8 mouse cellular contexts compared by ENCODE assay signal in the genomic region with DNA sequence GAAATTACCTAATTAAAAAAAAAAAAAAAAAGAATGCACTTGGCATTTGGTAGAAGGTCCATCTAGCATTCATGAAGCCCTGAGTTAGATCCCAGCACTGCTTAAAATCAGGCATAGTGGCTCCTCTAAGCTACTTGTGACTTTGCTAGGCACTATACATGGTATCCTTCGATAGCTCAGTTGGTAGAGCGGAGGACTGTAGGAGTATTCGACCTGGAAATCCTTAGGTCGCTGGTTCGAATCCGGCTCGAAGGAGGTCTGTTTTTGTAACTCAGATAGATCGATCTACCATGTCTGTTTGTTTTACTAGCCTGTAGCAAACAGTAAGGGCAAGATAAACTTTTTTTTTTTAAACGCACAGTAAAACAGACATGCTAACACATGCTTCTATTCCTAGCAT. TPM values are rescaled to one million over a fixed set of nuclear protein-coding genes. Genes with fewer than 3 reads are reported as not detected.
DNase-seq lines count a peak whose midpoint lies in the region; ATAC-seq lines count a peak whose summit lies in the region.

No protein-coding gene starts in this region.

- peak; percentile 94 for DNase-seq in heart, adult 11 months
- DNase-seq in heart, postnatal 25 days (ENCODE audit: low spot score) = no peak
- peak; percentile 37 for DNase-seq in cerebellum, adult 11-12 months
- peak; percentile 99 for DNase-seq in hindlimb bud, embryonic 11.5 days (ENCODE audit: extremely low spot score, low read depth, low spot score)
- peak; percentile 51 to 71 for DNase-seq in layer of hippocampus, postnatal 36 days
- DNase-seq in lung, postnatal 36 days = peak; percentile 82
- peak; percentile 78 to 82 for DNase-seq in spleen, postnatal 10 days (ENCODE audit: low spot score in 2 of 2)

- WGBS in forebrain, embryonic 16.5 days = 2% methylated on average over 9 of the region's 9 CpGs

- no peak overlapping the region for H3K27ac ChIP-seq in forebrain, embryonic 16.5 days (ENCODE audit: low read length)

- H3K9me3 ChIP-seq in forebrain, embryonic 16.5 days (ENCODE audit: control insufficient read depth, low read length) = no peaks in the 10 kb centered on the region

- peak; percentile 53 for ATAC-seq in forebrain, embryonic 16.5 days

- H3K36me3 ChIP-seq in forebrain, embryonic 16.5 days (ENCODE audit: control insufficient read depth, insufficient read depth) = no peaks in the 10 kb centered on the region

- no peak overlapping the region for H3K4me2 ChIP-seq in forebrain, embryonic 16.5 days (ENCODE audit: low read length)

- peaks cover 11% of the 10 kb centered on the region for H3K4me1 ChIP-seq in forebrain, embryonic 16.5 days (replicated peaks; ENCODE audit: control insufficient read depth, insufficient read depth, low read length)

- no peak overlapping the region for H3K4me3 ChIP-seq in forebrain, embryonic 16.5 days (replicated peaks; ENCODE audit: low read length)

- intact Hi-C loops in heart, postnatal 25 days (cut with DNase I) = no loop called here

- H3K9ac ChIP-seq in forebrain, embryonic 16.5 days (replicated peaks; ENCODE audit: low read depth, low read length) = no peak overlapping the region

- no peaks in the 10 kb centered on the region for H3K27me3 ChIP-seq in forebrain, embryonic 16.5 days (replicated peaks; ENCODE audit: control insufficient read depth, insufficient read depth, low read length)

RNA-seq across cellular contexts. Expression of gene Btn1a1, which starts 1.2 kb away (rescaled TPM):
- not detected for total RNA-seq in heart, postnatal 25 days (2021)
- 0.06 and 0.22 TPM in 2 replicates for polyA plus RNA-seq in forebrain, embryonic 16.5 days (2015; fragmentation: Nextera tagmentation; extraction: Ambion mirVana)
- total RNA-seq in layer of hippocampus, postnatal 36 days (2021) = not detected

RNA-seq across cellular contexts. Expression of gene Btn2a2, which starts 21.7 kb away (rescaled TPM):
- total RNA-seq in heart, postnatal 25 days (2021) = not detected
- 0.18 TPM in 1 of 2 replicates, not detected in the other for polyA plus RNA-seq in forebrain, embryonic 16.5 days (2015; fragmentation: Nextera tagmentation; extraction: Ambion mirVana)
- total RNA-seq in layer of hippocampus, postnatal 36 days (2021) = under 1 TPM; 0.51 to 0.80 TPM

RNA-seq across cellular contexts. Expression of gene Abt1, which starts 43.2 kb away (rescaled TPM):
- total RNA-seq in heart, postnatal 25 days (2021) = 1 to 10 TPM; 3.9 to 4.4 TPM
- 12.7 and 13.0 TPM in 2 replicates for polyA plus RNA-seq in forebrain, embryonic 16.5 days (2015; fragmentation: Nextera tagmentation; extraction: Ambion mirVana)
- total RNA-seq in layer of hippocampus, postnatal 36 days (2021) = 1 to 10 TPM; 7.9 to 8.7 TPM
